In genomic region chr15:11994921-11995814, GRCm38 (mm10) we compare ENCODE assay signal across 8 mouse cellular contexts. TPM values are rescaled to one million over a fixed set of nuclear protein-coding genes. Genes with fewer than 3 reads are reported as not detected.
DNase-seq lines count a peak whose midpoint lies in the region; ATAC-seq and TF ChIP-seq lines count a peak whose summit lies in the region.

No protein-coding gene starts in this region.

- peak overlapping the region; percentile 100 for H3K4me3 ChIP-seq in lung, postnatal 0 days (ENCODE audit: low read depth, low read length)

- H3K27me3 ChIP-seq in lung, postnatal 0 days (replicated peaks; ENCODE audit: insufficient read depth, low read length): no peaks in the 10 kb centered on the region

- peak overlapping the region; percentile 62 for H3K4me2 ChIP-seq in lung, postnatal 0 days (replicated peaks; ENCODE audit: low read depth, low read length)

- ATAC-seq in lung, postnatal 0 days: peak; percentile 84

- H3K4me1 ChIP-seq in lung, postnatal 0 days (ENCODE audit: insufficient read depth, low read depth, low read length): peaks cover 10% of the 10 kb centered on the region; the same call in 1 of the 2 replicates

- H3K27ac ChIP-seq in lung, postnatal 0 days (ENCODE audit: low read length): peak overlapping the region; percentile 96

- peaks cover under 1% of the 10 kb centered on the region; the same call in 1 of the 2 replicates for H3K36me3 ChIP-seq in lung, postnatal 0 days (ENCODE audit: insufficient read depth, low read length)

- peak; percentile 13 for TF ChIP-seq CTCF in lung, postnatal 0 days (IDR thresholded peaks at IDR 0.05)

- no peak; the same call in 1 of the 2 replicates for TF ChIP-seq EP300 in lung, postnatal 0 days (IDR thresholded peaks at IDR 0.05)

- under 1% methylated on average over 37 of the region's 71 CpGs for WGBS in lung, postnatal 0 days

- H3K9me3 ChIP-seq in lung, postnatal 0 days (ENCODE audit: low read length): no peaks in the 10 kb centered on the region

- DNase-seq in A20 (ENCODE audit: low read depth, low spot score) (peak; percentile 52), R1 (ENCODE audit: low read depth, low spot score) (peak; percentile 83)
- DNase-seq in embryo, embryonic 10.5 days (ENCODE audit: low spot score): peak; percentile 75
- DNase-seq in heart, adult 18-20 months: peak; percentile 57 to 63
- DNase-seq in kidney, adult 18-20 months: peak; percentile 43
- peak; percentile 82 for DNase-seq in lung, postnatal 0 days (ENCODE audit: low spot score)
- DNase-seq in ovary, postnatal 10 days (ENCODE audit: low spot score): peak; percentile 26
- DNase-seq in urinary bladder, postnatal 25 days (ENCODE audit: low spot score): peak; percentile 41

- H3K9ac ChIP-seq in lung, postnatal 0 days (replicated peaks; ENCODE audit: low read depth): peak overlapping the region; percentile 98

RNA-seq across cellular contexts. Expression of gene Sub1, which starts 1.6 kb away (rescaled TPM):
- total RNA-seq in heart, adult 18-20 months (2021): 10 to 100 TPM; 85.1 to 87.2 TPM
- polyA plus RNA-seq in lung, postnatal 0 days (2015; fragmentation: Nextera tagmentation; extraction: Ambion mirVana): 608 and 620 TPM in 2 replicates

Comparison
In these comparisons a context has a peak if more than half of its experiments do, and no peak if none do; other contexts are left out.
1. Peak in every context shown above with its lines: DNase-seq, ATAC-seq, H3K4me3 ChIP-seq and H3K27ac ChIP-seq.
2. DNase-seq: peak in every context shown above with its lines; median percentile 83 in R1; 82 in lung, postnatal 0 days; 75 in embryo, embryonic 10.5 days; 60 in heart, adult 18-20 months; 52 in A20; 43 in kidney, adult 18-20 months; 41 in urinary bladder, postnatal 25 days; 26 in ovary, postnatal 10 days.